Mouse (Mus musculus) embryonic facial prominence, embryonic 13.5 days (tissue): Measurements from ENCODE around the gene Serpinf2. TPM values are rescaled to one million over a fixed set of nuclear protein-coding genes. Genes with fewer than 3 reads are reported as not detected.

Experiments used
- ATAC-seq: fragments of 200-750 bp; cut with Nextera tagmentation; 2 replicates; pipeline ENCODE4 v1.8.0; 2017; ENCODE audit warnings: low read depth; ENCODE audit not compliant: insufficient number of reproducible peaks, insufficient read depth, low FRiP score, low TSS enrichment
- H3K27ac ChIP-seq: fragments of 300-500 bp; sonication (generic); 2 replicates; pipeline ENCODE4 v1.5.1; 2015; ENCODE audit warnings: moderate library complexity, mild to moderate bottlenecking, inconsistent platforms
- H3K27me3 ChIP-seq: fragments of 300-500 bp; sonication (generic); 2 replicates; pipeline ENCODE4 v1.6.1; 2015; ENCODE audit warnings: mild to moderate bottlenecking, inconsistent platforms
- H3K36me3 ChIP-seq: fragments of 300-500 bp; sonication (generic); 2 replicates; pipeline ENCODE4 v1.6.1; 2015; ENCODE audit warnings: mild to moderate bottlenecking, inconsistent platforms
- H3K4me1 ChIP-seq: fragments of 300-500 bp; sonication (generic); 2 replicates; pipeline ENCODE4 v1.6.1; 2015; ENCODE audit warnings: inconsistent platforms
- H3K4me2 ChIP-seq: fragments of 300-500 bp; sonication (generic); 2 replicates; pipeline ENCODE4 v1.6.1; 2015; ENCODE audit warnings: moderate library complexity, mild to moderate bottlenecking, inconsistent platforms
- H3K4me3 ChIP-seq: fragments of 300-500 bp; sonication (generic); 2 replicates; pipeline ENCODE4 v1.5.1; 2015; ENCODE audit warnings: mild to moderate bottlenecking, inconsistent platforms
- H3K9ac ChIP-seq: fragments of 300-500 bp; sonication (generic); 2 replicates; pipeline ENCODE4 v1.6.1; 2015; ENCODE audit warnings: mild to moderate bottlenecking, inconsistent platforms
- H3K9me3 ChIP-seq: fragments of 300-500 bp; sonication (generic); 2 replicates; pipeline ENCODE4 v1.6.1; 2016; ENCODE audit warnings: inconsistent platforms
- WGBS: fragments of 180-500 bp; shearing (Covaris S2); methylation state at CpG from one replicate; pipeline ENCODE4 v1.1.7; 2015; ENCODE audit warnings: mixed read lengths; 5-methylcytosine and 5-hydroxymethylcytosine counted together
- polyA plus RNA-seq: library from polyadenylated mRNA; unstranded; fragments of >200 nt; fragmentation: Nextera tagmentation; extraction: Ambion mirVana; gene quantifications from 2 replicates; pipeline ENCODE4 v1.2.1, GENCODE M21; 2015

Serpinf2 gene
- polyA plus RNA-seq, 1 experiment from 2014 or later = 0.13 TPM

DNA sequence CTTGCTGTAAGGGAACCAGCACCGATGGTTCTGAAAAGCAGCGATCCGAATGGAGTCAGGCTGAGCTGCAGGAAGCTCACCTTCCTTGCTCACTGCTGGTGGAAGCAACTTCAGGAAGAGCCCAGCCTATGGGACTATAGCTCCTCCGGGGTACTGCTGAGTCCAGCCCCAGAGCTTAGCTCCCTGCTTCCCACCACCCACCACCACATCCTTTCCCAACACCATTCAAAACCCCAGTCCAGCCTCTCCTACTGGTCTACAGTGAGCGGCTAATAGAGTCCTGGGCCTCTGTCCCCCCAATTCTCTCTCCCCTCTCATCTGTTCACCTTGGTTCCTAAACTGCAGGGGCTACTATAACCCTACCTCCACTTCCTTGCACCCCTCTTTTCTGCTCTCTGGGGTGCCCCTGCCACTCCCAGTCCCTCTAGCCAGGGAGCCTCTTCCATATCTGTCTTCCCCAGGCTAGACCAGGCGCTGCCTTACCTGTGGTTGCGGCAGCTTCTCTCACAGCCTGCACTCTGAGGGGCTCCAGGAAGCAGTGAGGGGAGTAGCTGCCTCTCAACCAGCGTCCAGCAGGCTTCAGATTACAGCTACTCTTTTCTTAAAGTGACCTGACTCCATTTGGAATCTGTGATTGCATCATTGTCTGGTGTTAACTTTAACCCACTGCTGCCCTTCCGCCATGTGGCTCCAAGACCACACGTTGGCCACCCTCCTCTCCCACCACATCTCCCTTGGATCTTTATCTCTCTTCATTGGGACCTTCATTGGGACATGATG, 17.2 kb downstream of the Serpinf2 start, which contains the start of gene Serpinf1:
Gene Serpinf1 (minus strand): TSS at position 689 of the 780 bp plus-strand sequence.
- peaks cover 32% of the 10 kb centered on the region for H3K4me1 ChIP-seq
- WGBS = 15% methylated on average over 10 of the region's 10 CpGs
- H3K9ac ChIP-seq = peak within 1 kb of the TSS; percentile 77
- H3K36me3 ChIP-seq = peaks cover 10% of the 10 kb centered on the region
- no peaks in the 10 kb centered on the region for H3K27me3 ChIP-seq
- peak within 1 kb of the TSS; percentile 88 for H3K27ac ChIP-seq
- no peak for ATAC-seq
- H3K4me2 ChIP-seq = peak within 1 kb of the TSS; percentile 83
- no peaks in the 10 kb centered on the region for H3K9me3 ChIP-seq
- peak within 1 kb of the TSS; percentile 57 for H3K4me3 ChIP-seq

DNA sequence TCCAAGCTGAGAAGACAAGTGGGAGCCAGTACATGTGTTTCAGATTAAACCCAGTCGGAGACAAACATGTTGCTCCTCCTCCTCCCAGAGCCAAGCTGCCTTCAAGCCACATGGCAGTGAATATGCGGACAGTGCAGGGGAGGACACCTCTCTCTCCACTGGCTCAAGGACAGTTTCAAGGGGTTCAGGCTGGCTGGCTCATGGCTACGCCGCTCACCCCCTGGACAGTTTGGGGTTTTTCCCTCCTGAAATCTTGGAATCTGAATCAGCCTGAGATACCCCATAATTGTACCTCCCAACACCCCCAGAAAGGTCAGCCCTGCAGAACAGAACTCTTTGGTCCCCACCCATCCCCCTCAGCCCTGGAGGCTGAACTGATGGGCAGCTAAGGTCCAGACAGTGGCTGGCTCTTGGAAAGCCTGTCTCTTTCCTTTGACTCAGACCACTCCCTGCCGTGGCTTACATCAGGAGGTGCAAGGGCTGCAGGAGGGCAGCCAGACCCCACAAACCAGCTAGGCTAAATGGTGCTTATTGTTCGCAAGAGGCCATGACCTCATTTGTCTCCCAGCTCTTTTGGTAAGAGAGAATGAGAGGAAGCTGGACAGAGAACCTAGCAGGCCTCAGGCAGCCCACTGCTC, 17.9 kb downstream of the Serpinf2 start:
- Histone ChIP-seq H3K9ac (peak overlapping the region; percentile 77), H3K4me3 (peak overlapping the region; percentile 57), H3K9me3 (no peaks in the 10 kb centered on the region), H3K4me1 (peaks cover 32% of the 10 kb centered on the region), H3K4me2 (peak overlapping the region; percentile 83), H3K36me3 (peaks cover 15% of the 10 kb centered on the region), H3K27ac (peak overlapping the region; percentile 88), H3K27me3 (no peaks in the 10 kb centered on the region)
- WGBS = 10% methylated on average over 6 of the region's 6 CpGs
- ATAC-seq = peak; percentile 75

DNA sequence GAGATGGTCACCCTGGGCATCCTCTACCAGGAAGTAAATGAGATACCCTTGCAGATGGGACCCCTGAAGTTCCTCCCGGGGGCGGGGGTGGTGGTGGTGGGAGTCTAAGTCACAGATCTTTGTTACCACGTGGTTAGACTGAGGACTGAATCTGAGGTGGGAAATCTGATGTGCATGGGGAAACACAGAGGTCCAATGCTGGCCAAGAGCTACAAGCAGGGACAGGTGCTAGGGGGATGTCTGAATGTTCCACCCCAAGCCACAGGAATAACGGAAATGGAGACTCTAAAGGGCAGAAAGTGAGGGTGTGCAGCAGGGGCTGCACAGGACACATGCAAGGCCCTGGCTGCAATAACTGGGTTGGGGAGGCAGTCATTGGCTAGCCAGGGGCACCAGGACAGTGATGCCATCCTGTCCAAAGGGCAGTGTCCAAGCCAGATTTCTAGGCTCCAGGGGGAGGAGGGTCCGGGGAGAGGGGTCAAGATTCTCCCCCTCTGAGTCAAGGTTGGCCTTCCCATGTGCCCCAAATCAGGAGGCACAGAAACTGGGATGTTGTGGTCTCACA, 18.5 kb downstream of the Serpinf2 start:
- H3K27me3 ChIP-seq = no peaks in the 10 kb centered on the region
- H3K4me2 ChIP-seq = peak overlapping the region; percentile 83
- peaks cover 32% of the 10 kb centered on the region for H3K4me1 ChIP-seq
- H3K27ac ChIP-seq = peak overlapping the region; percentile 88
- no peaks in the 10 kb centered on the region for H3K9me3 ChIP-seq
- H3K4me3 ChIP-seq = peak overlapping the region; percentile 57
- peak overlapping the region; percentile 77 for H3K9ac ChIP-seq
- WGBS = 38% methylated on average over 5 of the region's 5 CpGs
- no peak for ATAC-seq
- H3K36me3 ChIP-seq = peaks cover 21% of the 10 kb centered on the region

DNA sequence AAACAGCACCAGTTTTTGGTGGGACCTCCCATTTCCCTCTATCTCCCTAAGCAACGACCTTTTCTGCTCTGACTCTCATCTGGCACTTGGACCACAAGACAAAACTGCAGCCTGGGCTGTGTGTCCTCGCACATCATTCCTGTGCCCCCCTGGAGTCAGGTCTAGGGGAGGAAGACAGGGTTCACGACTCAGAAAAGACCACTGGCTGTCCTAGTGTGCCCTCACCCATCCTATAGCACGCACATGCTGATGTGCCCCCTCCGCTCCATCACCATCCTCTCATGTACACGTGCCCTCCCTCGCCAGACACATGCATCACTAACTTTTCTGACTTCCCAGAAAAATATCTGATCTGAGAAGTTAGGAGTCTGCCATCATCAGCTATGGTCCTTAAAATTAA, 19.4 kb downstream of the Serpinf2 start:
- no peak for ATAC-seq
- Histone ChIP-seq H3K9ac (peak overlapping the region; percentile 77; the same call in 1 of the 2 replicates), H3K4me3 (no peak overlapping the region), H3K27ac (peak overlapping the region; percentile 88; the same call in 1 of the 2 replicates), H3K9me3 (no peaks in the 10 kb centered on the region), H3K27me3 (no peaks in the 10 kb centered on the region), H3K4me1 (peaks cover 36% of the 10 kb centered on the region), H3K4me2 (peak overlapping the region; percentile 83), H3K36me3 (peaks cover 30% of the 10 kb centered on the region)
- WGBS = 81% methylated on average over 7 of the region's 7 CpGs

DNA sequence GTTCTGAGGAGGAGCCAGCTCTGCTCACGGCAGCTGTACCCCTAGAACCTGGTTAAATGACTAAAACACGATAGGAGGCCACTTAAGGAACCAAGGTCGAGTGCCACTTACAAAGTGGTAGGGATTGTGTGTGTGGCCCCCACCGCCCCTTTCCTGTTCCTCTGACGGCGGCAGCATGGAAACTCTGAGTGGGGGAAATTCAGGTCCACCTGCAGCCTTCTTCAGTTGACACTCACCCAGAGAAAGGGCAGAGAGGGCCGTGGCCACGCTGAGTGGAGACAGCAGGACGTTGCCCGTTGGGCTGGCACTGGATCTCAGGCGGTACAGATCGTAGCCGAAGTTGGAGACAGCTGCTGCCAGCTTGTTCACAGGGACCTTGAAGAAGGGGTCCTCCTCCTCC, 23.4 kb downstream of the Serpinf2 start:
- Histone ChIP-seq H3K36me3 (peaks cover 66% of the 10 kb centered on the region), H3K4me2 (no peak overlapping the region), H3K4me1 (peaks cover 18% of the 10 kb centered on the region), H3K4me3 (no peak overlapping the region), H3K9me3 (no peaks in the 10 kb centered on the region), H3K9ac (no peak overlapping the region), H3K27me3 (no peaks in the 10 kb centered on the region), H3K27ac (no peak overlapping the region)
- WGBS = 92% methylated on average over 13 of the region's 13 CpGs
- ATAC-seq = no peak

DNA sequence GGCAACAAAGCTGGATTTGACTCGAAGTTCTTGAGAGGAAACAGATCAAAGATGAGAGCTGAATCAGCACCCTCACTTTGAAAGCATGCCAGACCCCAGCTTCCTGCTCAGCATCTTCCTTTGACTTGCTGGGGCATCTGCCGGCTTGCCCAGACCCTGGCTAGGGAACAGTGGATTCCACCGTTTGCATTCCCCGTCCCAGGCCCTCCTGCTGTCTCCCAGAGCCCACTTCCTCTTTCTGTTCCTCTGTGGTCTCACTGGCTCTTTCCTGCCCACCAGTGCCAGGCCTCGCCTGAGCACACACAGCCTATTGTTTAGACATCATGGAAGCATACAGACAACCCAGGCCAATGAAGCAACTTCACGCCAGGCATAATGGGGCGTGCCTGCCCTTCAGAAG, 24.3 kb downstream of the Serpinf2 start:
- 42% methylated on average over 7 of the region's 7 CpGs for WGBS
- H3K4me1 ChIP-seq = peaks cover 9% of the 10 kb centered on the region; the same call in 1 of the 2 replicates
- H3K36me3 ChIP-seq = peaks cover 75% of the 10 kb centered on the region
- no peak for ATAC-seq
- H3K27ac ChIP-seq = peak overlapping the region; percentile 28; the same call in 1 of the 2 replicates
- 0 out of 2 replicates have a peak overlapping the region, but pooled peaks have one; percentile 11 for H3K9ac ChIP-seq
- H3K4me3 ChIP-seq = no peak overlapping the region
- no peaks in the 10 kb centered on the region for H3K27me3 ChIP-seq
- no peak overlapping the region for H3K4me2 ChIP-seq
- no peaks in the 10 kb centered on the region for H3K9me3 ChIP-seq

DNA sequence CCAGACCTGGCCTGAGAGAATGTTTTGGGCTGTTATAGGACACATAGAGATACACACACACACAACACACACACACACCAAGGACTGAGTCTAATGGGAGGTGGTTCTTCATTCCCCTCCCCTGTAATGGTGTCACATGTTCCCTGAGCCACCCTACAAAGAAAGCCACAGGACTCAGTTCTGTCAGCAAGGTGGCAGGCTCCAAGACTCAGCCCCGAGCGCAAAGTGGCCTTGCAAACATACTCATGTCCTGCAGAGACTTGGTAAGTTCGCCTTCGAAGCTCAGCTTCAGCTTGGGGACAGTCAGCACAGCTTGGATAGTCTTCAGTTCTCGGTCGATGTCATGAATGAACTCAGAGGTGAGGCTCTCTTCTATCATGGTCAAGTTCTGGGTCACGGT, 28.8 kb downstream of the Serpinf2 start:
- 0 out of 2 replicates have a peak, but pooled peaks cover 4% of the 10 kb centered on the region for H3K4me1 ChIP-seq
- no peak overlapping the region for H3K4me3 ChIP-seq
- H3K36me3 ChIP-seq = peaks cover 62% of the 10 kb centered on the region
- no peaks in the 10 kb centered on the region for H3K9me3 ChIP-seq
- 91% methylated on average over 7 of the region's 7 CpGs for WGBS
- no peaks in the 10 kb centered on the region for H3K27me3 ChIP-seq
- no peak overlapping the region for H3K27ac ChIP-seq
- no peak overlapping the region for H3K4me2 ChIP-seq
- H3K9ac ChIP-seq = no peak overlapping the region
- no peak for ATAC-seq

DNA sequence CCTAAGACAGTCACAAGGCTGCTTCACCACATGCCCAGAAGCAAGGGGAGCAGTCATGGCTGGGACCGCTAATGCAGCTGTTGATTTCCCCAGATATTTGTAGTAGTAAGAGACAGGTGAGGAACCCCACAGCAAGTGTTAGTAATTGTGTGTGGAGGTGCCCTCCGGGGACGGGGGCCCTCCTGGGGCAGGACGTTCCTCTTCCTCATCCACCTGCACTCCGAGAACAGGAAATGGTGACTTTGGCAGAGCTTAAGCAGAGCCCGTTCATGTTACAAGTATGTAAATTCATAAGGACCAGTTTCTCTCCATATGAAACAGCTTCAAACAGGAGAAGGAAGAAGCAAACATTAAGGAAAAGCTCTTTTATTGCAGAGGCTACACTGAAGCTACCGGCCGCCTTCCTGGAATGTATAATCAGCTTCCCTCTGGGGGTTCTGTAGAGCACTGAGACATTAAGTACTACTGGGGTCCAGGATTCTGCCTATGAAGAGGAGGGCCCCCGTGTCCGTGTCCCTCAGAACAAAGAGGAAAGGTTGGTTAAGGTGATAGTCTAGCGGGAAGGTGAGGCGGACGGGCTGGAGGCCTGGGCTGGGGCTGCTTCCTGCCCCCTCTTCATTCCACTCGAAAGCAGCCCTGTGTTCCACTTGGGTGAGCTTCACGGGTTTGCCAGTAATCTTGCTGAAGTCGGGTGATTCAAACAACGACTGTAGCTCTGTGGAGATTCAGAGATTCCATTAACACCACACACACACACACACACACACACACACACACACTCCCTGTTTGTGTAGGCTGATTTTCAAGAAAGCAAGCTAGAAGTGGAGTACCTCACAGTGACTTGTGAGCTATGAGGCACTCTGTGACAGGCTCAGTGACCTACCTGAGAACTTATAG, 29.5 kb downstream of the Serpinf2 start:
- Histone ChIP-seq H3K36me3 (peaks cover 57% of the 10 kb centered on the region), H3K4me3 (no peak overlapping the region), H3K27me3 (no peaks in the 10 kb centered on the region), H3K4me1 (no peaks in the 10 kb centered on the region), H3K9ac (no peak overlapping the region), H3K9me3 (no peaks in the 10 kb centered on the region), H3K27ac (no peak overlapping the region), H3K4me2 (no peak overlapping the region)
- no peak for ATAC-seq
- 80% methylated on average over 17 of the region's 17 CpGs for WGBS

DNA sequence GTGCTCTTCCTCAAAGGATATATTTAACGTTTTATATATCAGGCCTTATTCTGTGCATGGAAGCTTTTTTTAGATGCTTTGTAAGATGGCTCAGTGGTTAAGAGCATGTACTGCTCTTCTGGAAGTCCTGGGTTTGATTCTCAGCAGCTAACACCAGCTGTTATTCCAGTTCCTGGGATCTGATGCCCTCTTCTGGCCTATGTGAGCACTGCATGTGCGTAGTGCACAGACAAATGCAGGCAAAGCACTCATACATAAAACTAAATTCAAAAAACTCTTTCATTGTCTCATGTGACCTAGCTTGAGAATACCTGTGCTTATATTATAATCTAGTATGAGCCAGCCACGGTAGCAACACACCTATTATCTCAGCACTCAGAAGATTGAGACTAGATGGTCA, 32.5 kb downstream of the Serpinf2 start:
- Histone ChIP-seq H3K9me3 (no peaks in the 10 kb centered on the region), H3K4me3 (no peak overlapping the region), H3K36me3 (peaks cover 32% of the 10 kb centered on the region), H3K9ac (no peak overlapping the region), H3K27me3 (no peaks in the 10 kb centered on the region), H3K4me1 (no peaks in the 10 kb centered on the region), H3K27ac (no peak overlapping the region), H3K4me2 (no peak overlapping the region)
- WGBS = 46% methylated on average over 3 of the region's 3 CpGs
- no peak for ATAC-seq

DNA sequence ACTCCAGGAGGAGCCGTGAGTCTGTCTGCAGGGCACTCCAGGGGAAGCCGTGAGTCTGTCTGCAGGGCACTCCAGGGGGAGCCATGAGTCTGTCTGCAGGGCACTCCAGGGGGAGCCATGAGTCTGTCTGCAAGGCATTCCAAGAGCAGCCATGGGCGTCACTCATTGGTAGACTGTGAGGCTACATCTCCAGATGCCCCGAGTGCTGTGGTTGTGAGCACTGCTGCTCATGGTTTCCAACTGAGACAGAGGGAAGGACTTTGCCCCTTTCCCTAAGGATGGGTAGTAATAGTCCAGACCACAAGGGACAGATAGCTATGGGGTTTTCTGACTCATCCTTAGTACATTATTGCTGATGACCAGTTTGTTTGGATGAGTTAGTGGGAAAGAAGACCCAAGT, 33.3 kb downstream of the Serpinf2 start:
- H3K4me2 ChIP-seq = no peak overlapping the region
- H3K9me3 ChIP-seq = no peaks in the 10 kb centered on the region
- no peak overlapping the region for H3K27ac ChIP-seq
- 65% methylated on average over 4 of the region's 4 CpGs for WGBS
- H3K27me3 ChIP-seq = no peaks in the 10 kb centered on the region
- H3K4me3 ChIP-seq = no peak overlapping the region
- H3K4me1 ChIP-seq = no peaks in the 10 kb centered on the region
- H3K9ac ChIP-seq = no peak overlapping the region
- peaks cover 26% of the 10 kb centered on the region for H3K36me3 ChIP-seq
- no peak for ATAC-seq

DNA sequence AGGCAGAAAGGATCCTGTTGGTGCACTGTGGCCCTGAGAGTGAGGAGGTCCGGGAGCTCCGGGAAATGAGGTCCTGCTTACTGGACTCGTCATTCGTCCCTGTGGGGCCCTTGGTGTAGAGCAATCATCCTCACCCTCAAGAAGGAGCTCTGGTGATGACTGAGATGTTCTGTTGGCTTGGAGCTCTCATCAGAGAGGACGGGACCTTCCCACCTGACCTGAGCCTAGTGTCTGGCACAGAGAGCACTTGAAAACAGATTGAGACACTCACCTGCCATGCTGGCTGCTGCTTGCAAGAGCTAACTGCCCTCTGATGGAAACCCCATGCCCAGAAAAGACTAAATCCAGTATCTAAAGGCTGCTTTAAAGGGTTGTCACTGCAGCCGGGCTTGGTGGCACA, 34.6 kb downstream of the Serpinf2 start:
- no peaks in the 10 kb centered on the region for H3K9me3 ChIP-seq
- H3K4me2 ChIP-seq = no peak overlapping the region
- H3K4me3 ChIP-seq = no peak overlapping the region
- H3K27me3 ChIP-seq = no peaks in the 10 kb centered on the region
- peaks cover 19% of the 10 kb centered on the region for H3K36me3 ChIP-seq
- H3K9ac ChIP-seq = no peak overlapping the region
- no peak overlapping the region for H3K27ac ChIP-seq
- H3K4me1 ChIP-seq = no peaks in the 10 kb centered on the region
- no peak for ATAC-seq
- 85% methylated on average over 6 of the region's 6 CpGs for WGBS
